ENCODE assay signal across 18 mouse cellular contexts in the genomic region with DNA sequence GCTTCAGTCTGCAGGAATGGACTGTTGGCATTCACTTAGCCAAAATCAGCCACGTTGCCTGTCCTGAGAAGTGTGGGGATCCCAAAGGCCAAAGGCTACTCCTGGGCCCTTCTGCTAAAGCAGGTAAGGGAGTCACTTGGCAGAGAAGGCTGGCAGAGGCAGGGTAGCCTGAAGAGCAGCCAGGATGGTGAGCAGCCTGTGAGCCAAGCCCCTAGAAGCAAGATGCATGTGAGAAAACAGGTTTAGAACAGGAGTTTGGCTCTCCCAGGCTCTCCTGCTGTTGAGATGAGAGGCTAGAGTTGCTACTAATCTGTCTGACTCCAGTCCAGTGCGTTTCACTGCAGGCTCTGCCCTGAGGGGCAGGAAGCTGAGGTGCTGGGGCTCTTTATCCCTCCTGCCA. TPM values are rescaled to one million over a fixed set of nuclear protein-coding genes. Genes with fewer than 3 reads are reported as not detected.
DNase-seq lines count a peak whose midpoint lies in the region; ATAC-seq lines count a peak whose summit lies in the region.
"Had no signal": no experiment of that assay in that cellular context is flagged by ENCODE, and none has a peak within 500 bp of the region (broad histone marks: within the 10 kb centered on the region; RNA-seq: fewer than 3 reads in every experiment).

No protein-coding gene starts in this region.

- no peak overlapping the region for H3K4me3 ChIP-seq in embryonic facial prominence, embryonic 10.5 days
- no peak overlapping the region for H3K4me3 ChIP-seq in hindbrain, embryonic 13.5 days
- no peak overlapping the region for H3K4me3 ChIP-seq in midbrain, embryonic 14.5 days (replicated peaks; ENCODE audit: low read depth, low read length)
- H3K4me3 ChIP-seq: embryonic facial prominence, embryonic 15.5 days; kidney, embryonic 15.5 days had no signal

- no peak overlapping the region for H3K4me2 ChIP-seq in hindbrain, embryonic 13.5 days
- no peak overlapping the region for H3K4me2 ChIP-seq in midbrain, embryonic 14.5 days (ENCODE audit: low read length)
- H3K4me2 ChIP-seq: embryonic facial prominence, embryonic 15.5 days; heart, embryonic 11.5 days; kidney, embryonic 15.5 days; liver, embryonic 11.5 days had no signal

- no peak for ATAC-seq in hindbrain, embryonic 13.5 days (ENCODE audit: low FRiP score)
- no peak for ATAC-seq in midbrain, embryonic 14.5 days (ENCODE audit: low FRiP score, low TSS enrichment)

- peak overlapping the region; percentile 58 for H3K27ac ChIP-seq in embryonic facial prominence, embryonic 10.5 days (replicated peaks)
- H3K27ac ChIP-seq in hindbrain, embryonic 13.5 days, result peak overlapping the region; percentile 24; the same call in 1 of the 2 replicates
- peak overlapping the region; percentile 56; the same call in 1 of the 2 replicates for H3K27ac ChIP-seq in midbrain, embryonic 14.5 days (replicated peaks; ENCODE audit: low read depth, low read length)
- H3K27ac ChIP-seq: embryonic facial prominence, embryonic 15.5 days; kidney, embryonic 15.5 days had no signal

- DNase-seq in cerebellum, postnatal 14 days, result peak; percentile 54 to 68
- no peak for DNase-seq in cerebellum, adult 9-11 months
- DNase-seq in embryonic facial prominence, embryonic 10.5 days (ENCODE audit: low spot score), result no peak
- DNase-seq in midbrain, embryonic 14.5 days, result peak; percentile 23
- no peak for DNase-seq in left cerebral cortex, adult 8-10 months (ENCODE audit: low spot score in 2 of 2)
- DNase-seq in urinary bladder, adult 2 months (ENCODE audit: low spot score), result no peak
- DNase-seq in adrenal gland, postnatal 25 days, result no peak
- DNase-seq: adrenal gland, adult 2 months; cerebellum, adult 18-20 months; gastrocnemius, postnatal 36 days; lung, adult 2 months; lung, postnatal 36 days; thymus, postnatal 14 days had no signal

- no peaks in the 10 kb centered on the region for H3K9me3 ChIP-seq in embryonic facial prominence, embryonic 10.5 days
- H3K9me3 ChIP-seq in hindbrain, embryonic 13.5 days, result no peaks in the 10 kb centered on the region
- no peaks in the 10 kb centered on the region for H3K9me3 ChIP-seq in midbrain, embryonic 14.5 days (ENCODE audit: control insufficient read depth, low read length)
- H3K9me3 ChIP-seq: embryonic facial prominence, embryonic 15.5 days; kidney, embryonic 15.5 days had no signal

- 27% methylated on average over 2 of the region's 2 CpGs for WGBS in embryonic facial prominence, embryonic 10.5 days
- 30% methylated on average over 2 of the region's 2 CpGs for WGBS in hindbrain, embryonic 13.5 days
- 33% methylated on average over 2 of the region's 2 CpGs for WGBS in midbrain, embryonic 14.5 days

- H3K9ac ChIP-seq in hindbrain, embryonic 13.5 days, result no peak overlapping the region
- no peak overlapping the region for H3K9ac ChIP-seq in midbrain, embryonic 14.5 days (replicated peaks; ENCODE audit: low read length)
- H3K9ac ChIP-seq: embryonic facial prominence, embryonic 15.5 days; kidney, embryonic 15.5 days had no signal

- peaks cover 31% of the 10 kb centered on the region for H3K4me1 ChIP-seq in embryonic facial prominence, embryonic 10.5 days
- H3K4me1 ChIP-seq in hindbrain, embryonic 13.5 days (replicated peaks), result peaks cover 31% of the 10 kb centered on the region
- peaks cover 17% of the 10 kb centered on the region for H3K4me1 ChIP-seq in midbrain, embryonic 14.5 days (ENCODE audit: control insufficient read depth, insufficient read depth, low read length)

- no peaks in the 10 kb centered on the region for H3K27me3 ChIP-seq in embryonic facial prominence, embryonic 10.5 days (replicated peaks; ENCODE audit: low read depth, poor library complexity, severe bottlenecking)
- H3K27me3 ChIP-seq in hindbrain, embryonic 13.5 days, result 0 out of 2 replicates have a peak, but pooled peaks cover 2% of the 10 kb centered on the region
- no peaks in the 10 kb centered on the region for H3K27me3 ChIP-seq in midbrain, embryonic 14.5 days (ENCODE audit: control insufficient read depth, insufficient read depth, low read length)
- H3K27me3 ChIP-seq: embryonic facial prominence, embryonic 15.5 days; kidney, embryonic 15.5 days had no signal

- H3K36me3 ChIP-seq in embryonic facial prominence, embryonic 10.5 days (replicated peaks), result no peaks in the 10 kb centered on the region
- no peaks in the 10 kb centered on the region for H3K36me3 ChIP-seq in hindbrain, embryonic 13.5 days
- H3K36me3 ChIP-seq in midbrain, embryonic 14.5 days (ENCODE audit: control insufficient read depth, insufficient read depth, low read length), result no peaks in the 10 kb centered on the region
- H3K36me3 ChIP-seq: embryonic facial prominence, embryonic 15.5 days; kidney, embryonic 15.5 days had no signal

RNA-seq across cellular contexts. Expression of gene Fgd5, which starts 25.0 kb away (rescaled TPM):
- 6.2 and 7.1 TPM in 2 replicates for polyA plus RNA-seq in embryonic facial prominence, embryonic 10.5 days (2016; fragmentation: Nextera tagmentation; extraction: Ambion mirVana)
- polyA plus RNA-seq in hindbrain, embryonic 13.5 days (2015; fragmentation: Nextera tagmentation; extraction: Ambion mirVana), result 18.2 and 18.9 TPM in 2 replicates
- polyA plus RNA-seq in midbrain, embryonic 14.5 days (2014; fragmentation: Nextera tagmentation; extraction: Ambion mirVana), result 6.0 and 7.2 TPM in 2 replicates
- total RNA-seq in left cerebral cortex, adult 8-10 months (2022), result 1 to 10 TPM; 4.9 to 6.1 (median 5.6) TPM
- 8.3 and 13.0 TPM in 2 replicates for polyA plus RNA-seq in urinary bladder, adult 2 months (2012; rRNA removed)
- 14.5 and 15.1 TPM in 2 replicates for total RNA-seq in adrenal gland, postnatal 25 days (2021)

Comparison
In these comparisons a context has a peak if more than half of its experiments do, and no peak if none do; other contexts are left out.
1. DNase-seq: peak in cerebellum, postnatal 14 days (2 of 2) and midbrain, embryonic 14.5 days (single experiment); none in cerebellum, adult 9-11 months (single experiment), embryonic facial prominence, embryonic 10.5 days (single experiment), left cerebral cortex, adult 8-10 months (0 of 2), urinary bladder, adult 2 months (single experiment) and adrenal gland, postnatal 25 days (single experiment).
2. Peak in every context shown above with its lines, with median percentiles within 50 percentile points of each other: H3K27ac ChIP-seq.